13 mouse cellular contexts compared by ENCODE assay signal in genomic region chr12:111547070-111547469, GRCm38 (mm10).
"Had no signal": no experiment of that assay in that cellular context is flagged by ENCODE, and none has a peak within 500 bp of the region (broad histone marks: within the 10 kb centered on the region; RNA-seq: fewer than 3 reads in every experiment).

No protein-coding gene starts in this region.

- H3K27ac ChIP-seq: hindbrain, embryonic 15.5 days; left cerebral cortex, adult 2 months; limb, embryonic 10.5 days; lung, embryonic 15.5 days; macrophage; midbrain, embryonic 15.5 days; neural tube, embryonic 12.5 days had no signal

- H3K4me1 ChIP-seq: hindbrain, embryonic 15.5 days; lung, embryonic 15.5 days; midbrain, embryonic 15.5 days; neural tube, embryonic 12.5 days had no signal

- DNase-seq: lung, postnatal 14 days; thymus, adult 18-20 months; thymus, postnatal 14 days had no signal

- H3K4me3 ChIP-seq: hindbrain, embryonic 15.5 days; left cerebral cortex, adult 2 months; limb, embryonic 10.5 days; lung, embryonic 15.5 days; megakaryocyte, embryonic 14.5 days; midbrain, embryonic 15.5 days; neural tube, embryonic 12.5 days had no signal

- H3K27me3 ChIP-seq: hindbrain, embryonic 15.5 days; lung, embryonic 15.5 days; megakaryocyte, embryonic 14.5 days; midbrain, embryonic 15.5 days; neural tube, embryonic 12.5 days had no signal

- H3K9ac ChIP-seq: hindbrain, embryonic 15.5 days; lung, embryonic 15.5 days; midbrain, embryonic 15.5 days; neural tube, embryonic 12.5 days had no signal

- H3K4me2 ChIP-seq: hindbrain, embryonic 15.5 days; lung, embryonic 15.5 days; midbrain, embryonic 11.5 days; midbrain, embryonic 15.5 days; neural tube, embryonic 12.5 days had no signal

- ATAC-seq: inflammation-experienced regulatory T-cells, adult 6 months; midbrain, embryonic 15.5 days had no signal

- H3K9me3 ChIP-seq: hindbrain, embryonic 15.5 days; limb, embryonic 10.5 days; lung, embryonic 15.5 days; megakaryocyte, embryonic 14.5 days; midbrain, embryonic 15.5 days; neural tube, embryonic 12.5 days had no signal
